Mouse (Mus musculus) embryonic fibroblast, embryonic 13.5 days (primary cell): ENCODE results near the gene Lcn5.

ENCODE experiments used
- CTCF ChIP-seq: IDR thresholded peaks from 2 replicates; pipeline ENCODE4 v1.5.1; 2011; ENCODE audit warnings: mild to moderate bottlenecking, control low read depth, low read length, moderate library complexity, borderline replicate concordance; ENCODE audit not compliant: insufficient read depth
- POLR2A ChIP-seq: IDR thresholded peaks from 2 replicates; pipeline ENCODE4 v1.6.1; 2011; ENCODE audit warnings: low read depth, mild to moderate bottlenecking, control low read depth, low read length, moderate library complexity

DNA sequence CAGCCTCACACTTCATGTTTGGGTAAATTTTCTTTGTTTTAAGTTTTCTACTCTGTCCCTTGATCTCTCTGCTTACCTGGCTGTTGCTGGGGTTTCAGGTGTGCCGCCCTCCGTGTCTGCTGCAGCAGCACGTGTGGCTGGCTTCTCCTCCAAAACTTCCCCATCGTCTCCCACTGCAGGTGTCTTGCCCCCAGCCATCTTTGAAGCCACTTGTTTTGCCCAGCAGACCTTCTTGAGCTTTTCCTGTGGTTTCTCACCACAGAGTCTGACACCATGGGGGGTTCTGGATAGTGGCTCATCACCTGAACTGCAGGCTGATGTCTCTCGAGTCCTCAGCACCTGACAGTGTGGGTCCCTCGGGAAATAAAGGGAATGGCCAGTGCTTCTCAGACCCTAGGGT is 21.8 kb downstream of the Lcn5 start:
- TF ChIP-seq CTCF (no peak), POLR2A (no peak)
